Mouse (Mus musculus) layer of hippocampus, adult 18-20 months (tissue): ENCODE results near the gene Gm13090. TPM values are rescaled to one million over a fixed set of nuclear protein-coding genes. Genes with fewer than 3 reads are reported as not detected.

ENCODE experiments used
- DNase-seq, 2 experiments: peaks; one replicate each; pipeline ENCODE4 v3.0.0; 2022; ENCODE audit warnings: low spot score in 2 of 2
- total RNA-seq, 2 experiments: library from RNA; stranded (reverse); gene quantifications; 2 replicates each; pipeline ENCODE4 v1.2.3; 2021

Gene Gm13090
- total RNA-seq, 2 experiments from 2014 or later, result not detected

GRCm38 (mm10) chr4:151135491-151135890, 46.1 kb downstream of the Gm13090 start:
- DNase-seq, result no peak

- no peak for DNase-seq
Observed at GRCm38 (mm10) chr4:151137701-151138100, 48.3 kb downstream of the Gm13090 start.

- DNase-seq, result no peak
Observed at GRCm38 (mm10) chr4:151138135-151138534, 48.8 kb downstream of the Gm13090 start.

GRCm38 (mm10) chr4:151138586-151138985, 49.2 kb downstream of the Gm13090 start:
- no peak for DNase-seq

- peak; percentile 85 to 94 for DNase-seq
Observed at GRCm38 (mm10) chr4:151139053-151139840, 49.9 kb downstream of the Gm13090 start.

- DNase-seq, result peak; percentile 92 to 98
Observed at GRCm38 (mm10) chr4:151140368-151140982, 51.1 kb downstream of the Gm13090 start.

Other genes starting within 250 kb of the Gm13090 start
- 10 to 100 TPM; 45.7 to 60.5 TPM for gene Errfi1, start 235.7 kb upstream of the Gm13090 start, total RNA-seq
- 100 to 1,000 TPM; 241 to 256 TPM for gene Park7, start 175.1 kb upstream of the Gm13090 start, total RNA-seq
- gene Tnfrsf9, start 175.0 kb upstream of the Gm13090 start, total RNA-seq, result under 1 TPM; 0.82 to 0.89 TPM
- gene Uts2, start 92.5 kb upstream of the Gm13090 start, total RNA-seq, result not detected
- gene Per3, start 44.9 kb upstream of the Gm13090 start, total RNA-seq, result 10 to 100 TPM; 25.9 to 30.3 TPM
- 10 to 100 TPM; 30.4 to 30.7 TPM for gene Vamp3, start 31.6 kb upstream of the Gm13090 start, total RNA-seq